Comparison of ENCODE assay signal across 12 mouse cellular contexts in the genomic region with DNA sequence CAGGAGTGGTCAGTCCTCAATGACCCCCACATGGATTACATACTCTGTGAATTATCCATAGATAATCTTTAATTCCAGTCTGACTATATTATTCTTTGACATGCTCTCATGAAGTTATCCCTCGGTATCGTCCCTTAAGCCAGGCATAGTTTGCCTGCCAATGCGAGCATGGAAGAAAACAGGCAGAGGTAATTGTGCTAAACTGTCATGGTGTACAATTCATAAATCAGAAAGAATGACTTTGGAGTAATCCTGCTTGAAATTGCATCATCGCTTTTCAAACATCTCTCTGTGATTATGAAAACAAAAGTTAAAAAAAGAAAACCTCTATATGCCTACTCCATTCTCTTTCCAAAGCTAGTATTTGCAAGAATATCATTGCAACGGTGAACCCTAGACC.
A peak's percentile ranks its signal among the peaks of the same experiment; 100 is the strongest.
DNase-seq lines count a peak whose midpoint lies in the region; ATAC-seq and TF ChIP-seq lines count a peak whose summit lies in the region.
"Had no signal": no experiment of that assay in that cellular context is flagged by ENCODE, and none has a peak within 500 bp of the region (broad histone marks: within the 10 kb centered on the region; RNA-seq: fewer than 3 reads in every experiment).

No protein-coding gene starts in this region.

- H3K9me3 ChIP-seq in forebrain, embryonic 12.5 days = no peaks in the 10 kb centered on the region
- no peaks in the 10 kb centered on the region for H3K9me3 ChIP-seq in forebrain, embryonic 16.5 days (ENCODE audit: control insufficient read depth, low read length)
- H3K9me3 ChIP-seq in lung, embryonic 14.5 days (ENCODE audit: low read depth, low read length) = no peaks in the 10 kb centered on the region
- H3K9me3 ChIP-seq in hindbrain, embryonic 15.5 days = no peaks in the 10 kb centered on the region
- H3K9me3 ChIP-seq in stomach, embryonic 16.5 days (replicated peaks; ENCODE audit: control insufficient read depth, low read length) = no peaks in the 10 kb centered on the region

- H3K36me3 ChIP-seq in forebrain, embryonic 12.5 days (replicated peaks) = no peaks in the 10 kb centered on the region
- H3K36me3 ChIP-seq in forebrain, embryonic 16.5 days (ENCODE audit: control insufficient read depth, insufficient read depth) = no peaks in the 10 kb centered on the region
- no peaks in the 10 kb centered on the region for H3K36me3 ChIP-seq in lung, embryonic 14.5 days (ENCODE audit: insufficient read depth)
- H3K36me3 ChIP-seq in hindbrain, embryonic 15.5 days = no peaks in the 10 kb centered on the region
- H3K36me3 ChIP-seq in stomach, embryonic 16.5 days (ENCODE audit: control insufficient read depth, insufficient read depth, low read length) = no peaks in the 10 kb centered on the region

- TF ChIP-seq CTCF in lung, embryonic 14.5 days (IDR thresholded peaks at IDR 0.05; ENCODE audit: low read depth) = no peak

- no peak overlapping the region for H3K4me2 ChIP-seq in forebrain, embryonic 12.5 days
- H3K4me2 ChIP-seq in forebrain, embryonic 16.5 days (ENCODE audit: low read length) = no peak overlapping the region
- no peak overlapping the region for H3K4me2 ChIP-seq in lung, embryonic 14.5 days
- H3K4me2 ChIP-seq in hindbrain, embryonic 15.5 days = no peak overlapping the region
- no peak overlapping the region for H3K4me2 ChIP-seq in stomach, embryonic 16.5 days (ENCODE audit: low read depth, low read length)

- 86% methylated on average over 5 of the region's 5 CpGs for WGBS in forebrain, embryonic 12.5 days
- 81% methylated on average over 5 of the region's 5 CpGs for WGBS in forebrain, embryonic 16.5 days
- WGBS in lung, embryonic 14.5 days = 68% methylated on average over 5 of the region's 5 CpGs
- 76% methylated on average over 5 of the region's 5 CpGs for WGBS in hindbrain, embryonic 15.5 days
- WGBS in stomach, embryonic 16.5 days = 49% methylated on average over 5 of the region's 5 CpGs

- peak overlapping the region; percentile 59 for H3K27ac ChIP-seq in forebrain, embryonic 12.5 days
- no peak overlapping the region for H3K27ac ChIP-seq in forebrain, embryonic 16.5 days (ENCODE audit: low read length)
- H3K27ac ChIP-seq in lung, embryonic 14.5 days (ENCODE audit: low read depth) = peak overlapping the region; percentile 52; the same call in 1 of the 2 replicates
- peak overlapping the region; percentile 66 for H3K27ac ChIP-seq in hindbrain, embryonic 15.5 days (replicated peaks)
- H3K27ac ChIP-seq in stomach, embryonic 16.5 days (ENCODE audit: low read length) = peak overlapping the region; percentile 82

- H3K9ac ChIP-seq in forebrain, embryonic 12.5 days = no peak overlapping the region
- H3K9ac ChIP-seq in forebrain, embryonic 16.5 days (replicated peaks; ENCODE audit: low read depth, low read length) = no peak overlapping the region
- H3K9ac ChIP-seq in lung, embryonic 14.5 days = no peak overlapping the region
- H3K9ac ChIP-seq in hindbrain, embryonic 15.5 days = no peak overlapping the region
- no peak overlapping the region for H3K9ac ChIP-seq in stomach, embryonic 16.5 days (ENCODE audit: low read length)

- no peak for ATAC-seq in forebrain, embryonic 12.5 days (ENCODE audit: low FRiP score)
- no peak for ATAC-seq in forebrain, embryonic 16.5 days
- no peak for ATAC-seq in lung, embryonic 14.5 days (ENCODE audit: insufficient read depth)
- ATAC-seq in hindbrain, embryonic 15.5 days (ENCODE audit: low FRiP score, low read depth) = no peak
- ATAC-seq in stomach, embryonic 16.5 days (ENCODE audit: insufficient read depth, low FRiP score) = no peak

- no peaks in the 10 kb centered on the region for H3K27me3 ChIP-seq in forebrain, embryonic 12.5 days
- H3K27me3 ChIP-seq in forebrain, embryonic 16.5 days (replicated peaks; ENCODE audit: control insufficient read depth, insufficient read depth, low read length) = no peaks in the 10 kb centered on the region
- no peaks in the 10 kb centered on the region for H3K27me3 ChIP-seq in lung, embryonic 14.5 days (ENCODE audit: insufficient read depth, low read length)
- H3K27me3 ChIP-seq in hindbrain, embryonic 15.5 days = no peaks in the 10 kb centered on the region
- no peaks in the 10 kb centered on the region for H3K27me3 ChIP-seq in stomach, embryonic 16.5 days (ENCODE audit: control insufficient read depth, insufficient read depth, low read length)

- H3K4me1 ChIP-seq in forebrain, embryonic 12.5 days = peaks cover 20% of the 10 kb centered on the region
- peaks cover 22% of the 10 kb centered on the region for H3K4me1 ChIP-seq in forebrain, embryonic 16.5 days (replicated peaks; ENCODE audit: control insufficient read depth, insufficient read depth, low read length)
- peaks cover 8% of the 10 kb centered on the region for H3K4me1 ChIP-seq in lung, embryonic 14.5 days (ENCODE audit: insufficient read depth)
- H3K4me1 ChIP-seq in hindbrain, embryonic 15.5 days (replicated peaks) = peaks cover 27% of the 10 kb centered on the region
- peaks cover 7% of the 10 kb centered on the region; the same call in 1 of the 2 replicates for H3K4me1 ChIP-seq in stomach, embryonic 16.5 days (ENCODE audit: control insufficient read depth, insufficient read depth, low read length)

- no peak for DNase-seq in lung, embryonic 14.5 days
- DNase-seq in lung, postnatal 10 days = no peak
- DNase-seq in yolk sac, embryonic 10.5 days (ENCODE audit: low spot score) = no peak
- DNase-seq in kidney, postnatal 4 days = no peak
- DNase-seq: cerebellum, postnatal 10 days; gastrocnemius, postnatal 10 days; heart, postnatal 14 days; thymus, adult 2 months had no signal

- no peak overlapping the region for H3K4me3 ChIP-seq in forebrain, embryonic 12.5 days (replicated peaks)
- no peak overlapping the region for H3K4me3 ChIP-seq in forebrain, embryonic 16.5 days (replicated peaks; ENCODE audit: low read length)
- no peak overlapping the region for H3K4me3 ChIP-seq in lung, embryonic 14.5 days (ENCODE audit: low read depth, low read length)
- no peak overlapping the region for H3K4me3 ChIP-seq in hindbrain, embryonic 15.5 days
- no peak overlapping the region for H3K4me3 ChIP-seq in stomach, embryonic 16.5 days (replicated peaks; ENCODE audit: low read length)
